In genomic region chr17:83138493-83139417, GRCm38 (mm10) we compare ENCODE assay signal across 8 mouse cellular contexts.
DNase-seq lines count a peak whose midpoint lies in the region; ATAC-seq lines count a peak whose summit lies in the region.

No protein-coding gene starts in this region.

- no peak overlapping the region for H3K4me2 ChIP-seq in heart, embryonic 12.5 days
- no peak overlapping the region; the same call in 1 of the 2 replicates for H3K4me2 ChIP-seq in embryonic facial prominence, embryonic 14.5 days (ENCODE audit: low read depth, low read length)
- no peak overlapping the region for H3K4me2 ChIP-seq in midbrain, embryonic 14.5 days (ENCODE audit: low read length)

- no peak overlapping the region for H3K4me3 ChIP-seq in heart, embryonic 12.5 days
- no peak overlapping the region for H3K4me3 ChIP-seq in embryonic facial prominence, embryonic 14.5 days (ENCODE audit: low read depth, low read length)
- H3K4me3 ChIP-seq in midbrain, embryonic 14.5 days (replicated peaks; ENCODE audit: low read depth, low read length), result no peak overlapping the region

- H3K4me1 ChIP-seq in heart, embryonic 12.5 days (replicated peaks), result peaks cover 22% of the 10 kb centered on the region
- H3K4me1 ChIP-seq in embryonic facial prominence, embryonic 14.5 days (ENCODE audit: control insufficient read depth, insufficient read depth, low read length), result peaks cover 23% of the 10 kb centered on the region
- peaks cover 23% of the 10 kb centered on the region for H3K4me1 ChIP-seq in midbrain, embryonic 14.5 days (ENCODE audit: control insufficient read depth, insufficient read depth, low read length)

- WGBS in heart, embryonic 12.5 days, result 49% methylated on average over 11 of the region's 11 CpGs
- WGBS in embryonic facial prominence, embryonic 14.5 days, result 30% methylated on average over 11 of the region's 11 CpGs
- WGBS in midbrain, embryonic 14.5 days, result 28% methylated on average over 11 of the region's 11 CpGs

- no peaks in the 10 kb centered on the region for H3K27me3 ChIP-seq in heart, embryonic 12.5 days (replicated peaks)
- 0 out of 2 replicates have a peak, but pooled peaks cover 2% of the 10 kb centered on the region for H3K27me3 ChIP-seq in embryonic facial prominence, embryonic 14.5 days (replicated peaks; ENCODE audit: control insufficient read depth, insufficient read depth, low read length)
- no peaks in the 10 kb centered on the region for H3K27me3 ChIP-seq in midbrain, embryonic 14.5 days (ENCODE audit: control insufficient read depth, insufficient read depth, low read length)

- DNase-seq in heart, postnatal 36 days, result no peak
- DNase-seq in embryonic facial prominence, embryonic 14.5 days (ENCODE audit: low spot score), result peak; percentile 50
- DNase-seq in kidney, adult 11 months, result peak; percentile 46
- DNase-seq in midbrain, embryonic 14.5 days, result peak; percentile 53
- no peak for DNase-seq in yolk sac, embryonic 10.5 days (ENCODE audit: low spot score)
- no peak for DNase-seq in adrenal gland, postnatal 25 days
- no peak for DNase-seq in cerebellum, adult 11 months

- no peaks in the 10 kb centered on the region for H3K9me3 ChIP-seq in heart, embryonic 12.5 days (replicated peaks)
- H3K9me3 ChIP-seq in embryonic facial prominence, embryonic 14.5 days (ENCODE audit: control insufficient read depth, low read length), result no peaks in the 10 kb centered on the region
- H3K9me3 ChIP-seq in midbrain, embryonic 14.5 days (ENCODE audit: control insufficient read depth, low read length), result no peaks in the 10 kb centered on the region

- intact Hi-C loops in heart, postnatal 36 days (cut with DNase I), result no loop called here

- H3K27ac ChIP-seq in heart, embryonic 12.5 days (ENCODE audit: poor library complexity, severe bottlenecking), result peak overlapping the region; percentile 8; the same call in 1 of the 2 replicates
- H3K27ac ChIP-seq in embryonic facial prominence, embryonic 14.5 days (replicated peaks; ENCODE audit: low read depth, low read length), result no peak overlapping the region; the same call in 1 of the 2 replicates
- no peak overlapping the region for H3K27ac ChIP-seq in midbrain, embryonic 14.5 days (replicated peaks; ENCODE audit: low read depth, low read length)

- no peak overlapping the region for H3K9ac ChIP-seq in heart, embryonic 12.5 days
- no peak overlapping the region for H3K9ac ChIP-seq in embryonic facial prominence, embryonic 14.5 days (ENCODE audit: low read depth, low read length)
- no peak overlapping the region for H3K9ac ChIP-seq in midbrain, embryonic 14.5 days (replicated peaks; ENCODE audit: low read length)

- H3K36me3 ChIP-seq in heart, embryonic 12.5 days, result no peaks in the 10 kb centered on the region
- no peaks in the 10 kb centered on the region for H3K36me3 ChIP-seq in embryonic facial prominence, embryonic 14.5 days (ENCODE audit: control insufficient read depth, insufficient read depth, low read length)
- no peaks in the 10 kb centered on the region for H3K36me3 ChIP-seq in midbrain, embryonic 14.5 days (ENCODE audit: control insufficient read depth, insufficient read depth, low read length)

- peak; percentile 36; the same call in 1 of the 2 replicates for ATAC-seq in heart, embryonic 12.5 days (ENCODE audit: insufficient number of reproducible peaks, low FRiP score)
- ATAC-seq in embryonic facial prominence, embryonic 14.5 days (ENCODE audit: low read depth), result no peak
- peak; percentile 53 for ATAC-seq in midbrain, embryonic 14.5 days (ENCODE audit: low FRiP score, low TSS enrichment)

Comparison
In these comparisons a context has a peak if more than half of its experiments do, and no peak if none do; other contexts are left out.
1. DNase-seq: peak in embryonic facial prominence, embryonic 14.5 days (single experiment), kidney, adult 11 months (single experiment) and midbrain, embryonic 14.5 days (single experiment); none in heart, postnatal 36 days (0 of 2), yolk sac, embryonic 10.5 days (single experiment), adrenal gland, postnatal 25 days (single experiment) and cerebellum, adult 11 months (single experiment).